Mouse (Mus musculus): ENCODE results near the gene Lars2. TPM values are rescaled to one million over a fixed set of nuclear protein-coding genes. Genes with fewer than 3 reads are reported as not detected.
"Not testable (repeated sequence)": the region's sequence is repeated elsewhere in the genome, so short reads cannot be mapped to it uniquely, and the experiment has no call there.

Gene Lars2
- 1,551 and 1,799 TPM in 2 replicates for polyA plus RNA-seq (2015; fragmentation: Nextera tagmentation; extraction: Ambion mirVana)

DNA sequence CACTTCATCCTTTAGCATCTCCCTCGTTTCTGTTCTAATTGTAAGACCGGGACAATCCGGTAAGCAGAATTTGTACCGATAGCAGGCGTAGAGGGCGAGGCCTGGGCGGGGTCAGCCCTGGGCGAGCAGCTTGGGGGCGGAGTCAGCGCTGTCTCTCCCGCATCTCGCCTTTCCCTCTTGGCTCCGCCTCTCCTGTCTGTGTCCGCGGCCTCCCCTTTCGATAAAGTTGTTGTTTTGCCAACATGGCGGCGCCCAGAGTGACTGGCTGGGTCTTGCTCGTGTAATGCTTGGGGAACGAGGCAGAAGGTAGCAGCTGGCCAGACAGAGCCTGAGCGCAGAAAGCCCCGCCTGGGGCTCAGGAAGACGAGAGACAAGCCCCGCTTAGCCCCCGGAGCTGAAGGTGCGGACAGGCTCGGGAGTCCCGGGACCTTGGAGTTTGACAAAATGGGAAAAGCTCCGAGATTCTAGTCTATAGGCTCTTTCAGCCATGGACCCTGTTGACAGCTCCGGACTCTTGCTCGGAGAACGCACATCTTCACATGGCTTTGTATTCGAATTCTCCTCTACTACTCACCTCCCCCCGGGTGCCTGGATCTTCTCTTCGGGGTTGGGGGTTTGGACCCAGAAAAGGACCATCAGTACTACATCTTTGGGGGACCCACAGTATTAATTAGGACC is at the start of gene Lars2:
Lars2 (plus strand) TSS at position 220 of the 678 bp plus-strand sequence.
- peak; percentile 93 for DNase-seq (ENCODE audit: low spot score)

DNA sequence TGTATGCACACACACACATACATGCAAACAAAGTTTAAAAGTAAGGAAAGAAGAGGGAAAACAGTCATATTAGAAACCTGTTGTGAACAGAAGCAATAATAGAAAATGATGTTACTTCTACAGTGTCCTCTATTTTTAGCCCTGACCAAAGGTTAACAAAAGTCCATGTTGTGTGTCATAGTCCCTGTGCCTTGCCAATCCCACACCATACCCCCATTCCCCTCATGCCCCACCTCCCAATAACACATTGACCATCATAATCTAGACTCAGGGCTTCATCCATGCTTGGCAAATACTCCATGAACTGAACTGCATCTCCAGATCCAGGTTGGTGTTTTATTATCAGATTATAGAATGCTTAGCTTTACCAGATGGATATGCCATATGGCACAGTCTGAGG is 40.6 kb upstream of the Lars2 start:
- DNase-seq (ENCODE audit: low spot score), result no peak

DNA sequence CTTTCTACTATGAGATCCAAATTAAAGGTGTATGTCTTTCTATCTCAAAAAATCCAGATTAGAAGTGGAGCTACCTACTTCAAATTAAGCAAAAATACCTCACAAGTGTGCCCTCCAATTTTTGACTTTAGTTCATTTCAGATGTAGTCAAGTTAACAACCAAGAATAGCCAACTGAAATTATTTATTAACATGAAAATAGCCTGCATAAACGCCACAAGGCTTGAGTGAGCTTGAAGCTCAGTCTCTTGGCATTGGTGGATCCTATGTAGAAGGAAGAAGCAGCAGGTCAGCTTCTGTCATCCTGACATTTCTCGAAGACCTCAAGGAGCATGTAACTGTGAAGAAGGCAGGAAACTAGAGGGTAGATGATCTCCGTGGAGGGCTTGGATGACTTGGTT is 38.4 kb upstream of the Lars2 start:
- no peak for DNase-seq (ENCODE audit: low spot score)

DNA sequence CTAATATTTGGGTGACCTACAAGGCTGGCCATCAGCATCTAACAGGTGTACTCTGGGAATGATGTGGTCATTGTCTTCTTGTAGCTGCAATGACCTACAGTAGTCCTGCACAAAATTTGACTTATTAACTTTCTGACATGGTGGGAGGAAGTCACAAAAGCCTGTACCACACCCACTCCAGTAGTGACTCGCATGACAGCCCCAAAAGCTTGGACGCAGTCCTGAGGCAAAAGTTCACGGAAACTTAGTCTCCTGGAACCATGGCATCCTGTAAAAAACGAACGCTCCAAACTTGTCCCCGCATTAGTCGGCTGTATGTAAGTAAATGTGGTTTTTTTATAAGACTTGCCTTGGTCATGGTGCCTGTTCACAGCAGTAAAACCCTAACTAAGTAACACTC is 36.9 kb upstream of the Lars2 start:
- no peak for DNase-seq (ENCODE audit: low spot score)

DNA sequence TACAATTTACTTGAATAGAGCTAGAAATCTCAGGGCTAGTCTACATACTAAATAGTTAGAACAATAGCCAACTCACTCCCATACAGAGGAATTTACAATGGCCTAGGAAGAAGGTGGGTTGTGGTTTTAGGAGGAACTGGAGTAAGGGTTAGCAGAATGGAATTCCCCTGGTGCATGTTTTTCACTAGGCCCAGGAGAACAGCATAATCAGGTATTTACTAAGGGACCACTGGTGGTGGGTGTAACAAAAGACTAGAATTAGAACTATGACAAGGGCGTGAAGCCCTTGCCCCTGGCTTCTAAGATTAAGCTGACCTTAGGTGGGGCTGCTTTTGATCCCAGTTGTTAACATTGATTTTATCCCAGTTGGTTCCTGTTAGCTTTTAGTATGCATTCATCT is 36.5 kb upstream of the Lars2 start:
- not testable (repeated sequence) for DNase-seq (ENCODE audit: low spot score)

DNA sequence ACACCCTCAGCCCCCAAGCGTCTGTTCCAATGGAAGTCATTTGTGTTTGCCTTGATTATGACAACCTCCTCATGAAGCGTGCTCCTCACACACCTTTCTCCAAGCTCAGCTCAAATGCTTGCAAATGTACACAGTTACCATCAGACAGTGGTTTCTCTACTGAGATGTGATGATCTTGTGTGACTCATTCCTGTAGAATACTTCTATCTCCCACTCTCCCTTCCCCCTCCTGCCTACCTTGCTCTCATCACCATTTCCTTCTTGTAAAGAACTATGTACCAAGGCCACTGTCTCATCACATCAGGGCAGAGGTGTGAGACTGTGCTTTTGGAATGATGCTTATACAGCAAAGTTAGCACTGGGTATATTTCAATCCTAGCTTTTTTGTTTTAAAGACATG is 33.2 kb upstream of the Lars2 start:
- DNase-seq (ENCODE audit: low spot score), result no peak

DNA sequence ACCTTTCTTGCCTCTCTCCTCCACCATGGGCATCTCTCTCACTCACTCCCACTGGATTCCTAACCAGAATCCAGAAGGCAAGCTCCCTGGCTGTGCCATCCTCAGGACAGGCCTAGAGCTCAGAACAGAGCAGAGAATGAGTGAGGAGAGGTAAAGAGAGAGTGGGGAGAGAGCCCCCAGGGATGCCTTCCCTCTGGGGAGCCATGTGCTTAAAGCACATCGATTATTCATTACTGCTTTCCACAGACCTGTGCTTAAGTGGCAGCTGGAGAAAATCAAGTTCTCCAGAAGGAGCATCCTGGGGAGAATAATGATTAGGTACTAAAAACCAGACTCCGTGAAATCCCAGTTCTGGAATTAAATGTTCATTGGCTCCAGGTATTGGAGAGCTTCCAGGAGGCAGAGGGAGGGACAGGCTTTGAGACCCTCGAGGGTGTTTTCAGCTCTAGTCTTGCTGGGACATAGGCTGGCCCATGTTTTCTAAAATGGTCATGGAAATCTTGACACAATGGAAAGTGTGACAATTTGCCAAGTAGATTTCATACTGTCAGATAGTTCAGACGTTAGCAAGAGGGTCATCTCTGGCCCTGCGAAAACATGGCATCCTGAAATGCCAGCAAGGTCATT is 31.6 kb upstream of the Lars2 start:
- DNase-seq (ENCODE audit: low spot score), result no peak

DNA sequence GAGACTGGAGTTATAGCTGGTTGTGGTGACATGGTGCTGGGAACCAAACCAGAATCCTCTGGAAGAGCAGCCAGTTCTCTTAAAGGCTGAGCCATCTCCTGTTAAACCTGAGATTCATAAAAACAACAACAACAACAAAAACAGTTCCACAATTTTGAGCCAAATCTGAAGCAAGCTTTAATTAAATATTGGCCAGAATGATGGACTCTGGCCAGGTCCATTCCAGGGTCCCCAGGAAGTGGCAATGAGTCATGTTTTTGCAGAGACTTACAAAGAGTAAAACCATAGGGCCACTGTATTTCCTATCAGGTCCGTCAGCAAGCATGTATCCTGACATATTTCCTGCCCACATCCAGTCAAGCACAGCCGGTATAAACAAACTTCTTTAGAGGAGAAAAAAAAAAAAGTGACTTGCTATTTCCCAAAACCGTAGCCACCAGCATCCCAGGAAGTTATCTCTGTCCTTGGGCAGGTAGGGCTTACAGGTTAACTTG is 27.0 kb upstream of the Lars2 start:
- DNase-seq (ENCODE audit: low spot score), result no peak

DNA sequence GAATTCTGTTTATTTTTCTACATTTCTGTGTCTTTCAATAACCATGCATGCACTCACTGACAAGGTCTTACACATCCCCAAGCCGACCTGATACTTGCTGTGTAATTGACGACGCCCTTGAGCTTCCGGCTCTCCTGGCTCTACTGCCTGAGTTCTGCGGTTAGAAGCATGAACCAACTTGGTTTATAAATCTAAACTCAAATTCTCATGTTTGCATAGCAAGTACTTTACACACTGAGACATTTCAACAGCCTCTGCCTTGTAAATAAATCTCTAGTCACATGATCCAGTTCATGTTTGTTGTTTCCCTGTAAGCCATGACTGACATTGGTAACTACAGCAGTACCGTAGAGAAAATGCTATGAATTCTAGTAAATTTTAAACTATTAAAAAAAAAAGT is 25.5 kb upstream of the Lars2 start:
- no peak for DNase-seq (ENCODE audit: low spot score)

DNA sequence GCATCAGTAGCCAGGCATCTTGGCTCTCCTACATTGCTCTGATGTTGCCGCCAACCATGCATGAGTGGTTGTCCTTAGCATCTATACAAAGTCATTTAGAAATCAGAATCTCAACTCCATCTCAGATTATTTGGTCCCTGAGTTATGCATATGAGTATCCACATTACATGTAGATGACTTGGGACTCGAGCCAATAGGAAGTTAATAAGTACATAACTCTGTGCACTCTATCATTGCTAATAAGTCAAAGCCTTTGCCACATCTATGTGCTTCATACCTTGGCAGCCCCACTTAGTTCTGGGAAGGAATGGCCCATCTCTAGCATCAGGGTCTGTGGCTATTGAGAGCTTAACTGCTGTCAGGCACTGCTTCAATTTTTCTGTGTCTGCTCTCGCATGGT is 23.7 kb upstream of the Lars2 start:
- DNase-seq (ENCODE audit: low spot score), result no peak

DNA sequence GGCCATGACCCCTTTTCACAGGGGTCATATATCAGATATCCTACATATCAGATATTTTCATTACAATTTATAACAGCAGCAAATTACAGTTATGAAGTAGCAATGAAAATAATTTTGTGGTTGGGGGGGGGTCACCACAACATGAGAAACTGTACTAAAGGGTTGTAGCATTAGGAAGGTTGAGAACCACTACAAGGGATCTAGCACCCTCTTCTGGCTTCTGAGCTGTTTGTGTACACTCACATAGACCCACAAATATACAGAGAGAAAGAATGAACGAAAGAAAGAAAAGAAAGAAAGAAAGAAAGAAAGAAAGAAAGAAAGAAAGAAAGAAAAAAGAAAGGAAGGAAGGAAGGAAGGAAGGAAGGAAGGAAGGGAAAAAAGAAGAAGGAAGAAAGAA is 17.4 kb upstream of the Lars2 start:
- DNase-seq (ENCODE audit: low spot score), result not testable (repeated sequence)

DNA sequence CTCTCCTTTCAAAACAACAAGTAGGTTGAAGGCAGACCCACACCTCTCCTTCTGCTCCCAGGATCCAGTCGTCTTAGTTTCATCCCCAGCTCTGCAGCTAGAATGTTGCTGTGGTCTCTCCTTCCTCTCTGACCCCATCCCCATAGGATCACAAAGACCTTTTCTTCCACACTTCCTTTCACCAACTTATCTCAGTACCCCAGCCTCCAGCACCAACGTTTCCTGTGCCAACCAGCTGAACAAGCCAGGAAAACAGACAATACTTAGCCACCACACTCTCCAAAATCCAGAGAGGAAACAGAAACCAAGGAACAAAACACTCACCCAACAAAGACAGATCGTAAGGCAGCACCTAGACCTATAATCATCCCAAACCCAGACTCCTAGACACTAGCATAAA is 6.7 kb upstream of the Lars2 start:
- DNase-seq (ENCODE audit: low spot score), result no peak

DNA sequence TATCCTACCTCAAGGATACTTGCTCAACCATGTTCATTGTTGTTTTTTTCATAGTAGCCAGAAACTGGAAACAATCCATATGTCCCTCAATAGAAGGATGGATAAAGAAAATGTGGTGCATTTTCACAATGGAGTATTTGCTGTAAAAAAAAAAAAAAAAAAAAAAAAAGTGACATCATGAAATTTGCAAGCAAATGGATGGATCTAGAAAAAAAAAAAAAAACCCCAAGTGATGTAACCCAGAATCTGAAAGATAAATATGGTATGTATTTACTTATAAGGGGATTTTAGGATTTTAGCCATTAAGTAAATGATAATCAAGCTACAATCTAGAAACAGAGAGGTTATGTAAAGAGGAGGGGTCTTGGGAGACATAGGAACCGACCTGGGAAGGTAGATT is 1.4 kb upstream of the Lars2 start:
- DNase-seq (ENCODE audit: low spot score), result no peak

DNA sequence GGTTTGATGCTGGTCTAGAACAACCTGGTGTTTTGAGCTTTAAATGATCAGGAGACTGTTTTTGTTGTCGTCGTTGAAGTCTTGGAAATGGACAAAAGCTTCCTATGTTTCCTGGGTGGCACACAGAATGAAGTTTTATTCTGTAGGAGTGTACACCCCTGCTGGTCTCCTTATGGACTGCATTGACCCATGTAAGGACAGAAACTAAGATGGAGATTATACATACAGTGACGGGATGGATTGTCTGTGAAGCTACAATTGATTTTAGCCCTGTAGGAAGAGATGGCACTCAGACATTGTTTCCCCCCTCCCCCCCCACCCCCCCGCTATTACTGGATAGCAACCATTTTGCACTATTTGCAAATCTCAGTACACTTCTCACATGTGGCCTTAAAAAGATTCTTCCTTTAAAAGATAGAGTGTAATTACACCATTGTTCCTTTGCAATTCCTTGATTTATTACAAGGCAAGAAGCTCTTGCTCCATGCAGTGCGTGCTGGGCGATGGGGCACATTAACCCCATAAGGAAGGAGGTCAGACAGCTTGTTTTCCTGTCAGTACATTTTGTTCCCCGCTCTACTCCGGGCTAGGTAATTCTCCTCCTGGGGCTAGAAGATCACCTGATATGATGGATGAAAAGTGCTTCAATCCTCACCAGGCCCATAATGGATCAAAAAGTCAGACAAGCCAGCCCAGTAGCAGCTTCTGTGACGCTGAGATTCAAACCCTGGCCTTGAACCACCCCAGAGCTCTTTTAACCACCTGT is 602 bp upstream of the Lars2 start:
- no peak for DNase-seq (ENCODE audit: low spot score)

DNA sequence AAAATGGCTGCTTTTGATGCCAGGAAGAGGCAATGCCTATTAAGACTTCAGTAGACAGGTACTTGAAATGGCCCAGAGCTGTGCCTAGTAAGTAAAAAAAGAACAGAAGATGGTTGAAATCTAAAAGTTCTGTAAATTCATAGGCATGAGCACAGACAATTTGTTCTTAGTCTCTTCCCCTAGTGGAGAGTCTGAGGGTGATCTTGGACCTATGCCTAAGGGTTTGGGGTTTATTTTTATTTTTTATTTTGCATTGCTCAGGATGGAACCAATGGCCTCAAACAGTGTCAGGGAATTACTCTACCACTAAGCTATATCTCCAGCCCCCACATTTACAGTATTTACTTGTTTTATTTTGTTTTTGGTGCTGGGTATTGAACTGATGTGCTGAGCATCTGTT is 909 bp downstream of the Lars2 start:
- DNase-seq (ENCODE audit: low spot score), result no peak

DNA sequence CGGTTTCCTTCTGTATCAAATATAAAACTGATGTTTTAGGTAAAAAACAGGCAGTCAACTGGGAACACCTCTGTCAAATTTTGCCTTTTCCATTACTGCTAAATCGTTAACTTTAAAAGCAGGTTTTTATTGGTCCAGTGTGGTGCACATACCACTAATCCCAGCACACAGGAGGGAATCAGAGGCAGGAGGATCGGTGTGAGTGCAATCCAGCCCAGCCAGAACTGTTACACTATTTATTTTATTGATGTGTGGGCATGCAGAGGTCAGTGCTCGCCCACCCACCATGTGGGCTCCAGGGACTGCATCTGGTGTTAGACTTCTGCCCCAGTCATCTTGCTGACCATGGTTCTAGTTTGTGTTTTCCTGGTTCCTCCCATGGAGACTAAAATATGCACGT is 15.7 kb downstream of the Lars2 start:
- DNase-seq (ENCODE audit: low spot score), result no peak

DNA sequence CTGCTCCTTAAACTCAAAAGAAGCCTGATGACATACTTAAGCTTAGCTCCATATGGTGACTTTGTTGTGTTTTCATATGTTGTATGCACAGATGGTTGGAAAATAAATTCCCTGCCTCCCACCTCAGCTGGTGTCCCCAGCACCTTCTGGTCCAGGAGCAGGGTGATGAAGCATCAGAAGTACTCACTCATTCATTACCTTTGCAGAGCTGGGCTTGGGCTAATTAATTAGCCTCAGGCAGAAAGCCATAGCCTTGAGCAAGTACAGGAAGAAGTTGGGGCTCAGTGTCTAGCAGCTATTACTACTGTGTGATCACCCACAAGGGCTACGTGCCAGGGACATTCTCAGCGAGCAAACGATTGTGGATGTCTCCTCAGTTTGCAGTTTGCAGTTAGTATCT is 18.0 kb downstream of the Lars2 start:
- no peak for DNase-seq (ENCODE audit: low spot score)

DNA sequence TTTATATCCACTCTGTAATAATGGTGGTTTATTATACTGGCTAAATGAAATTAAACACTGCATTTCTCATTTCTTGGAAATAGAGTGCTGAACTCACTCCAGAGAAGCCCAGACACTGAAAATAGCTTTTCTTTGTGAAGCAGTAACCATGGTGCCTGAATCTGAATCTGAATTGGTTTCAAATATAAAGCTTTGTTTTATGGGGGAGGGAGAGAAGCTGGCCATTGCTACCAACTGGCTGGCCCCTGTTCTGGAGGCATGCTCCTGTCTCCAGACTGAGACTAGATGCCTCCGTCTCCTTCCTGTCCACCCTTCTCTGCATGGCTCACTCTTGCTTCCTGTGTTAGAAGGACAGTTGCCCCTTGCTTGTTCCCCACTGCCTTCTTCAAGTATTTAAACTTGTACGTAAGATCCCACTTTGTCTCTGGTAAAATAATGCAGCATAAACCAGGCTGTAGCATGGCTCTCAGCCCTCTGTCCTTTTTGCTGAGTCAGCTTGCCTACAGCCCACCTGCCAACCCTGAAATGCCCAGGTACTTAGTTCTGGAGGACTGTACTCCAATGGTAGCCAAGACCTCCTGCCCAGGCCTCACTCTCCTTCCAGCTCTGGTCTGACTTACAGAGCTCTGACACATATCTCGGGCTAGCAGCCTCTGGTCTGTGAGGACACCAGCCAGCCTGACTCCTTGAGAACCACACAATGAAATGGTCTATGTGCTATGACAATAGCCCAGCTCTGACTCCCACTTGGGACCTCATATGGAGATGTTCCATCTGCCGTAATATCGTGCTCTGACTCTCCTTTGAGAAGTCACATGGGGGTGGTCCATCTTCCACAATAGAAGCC is 18.8 kb downstream of the Lars2 start:
- DNase-seq (ENCODE audit: low spot score), result no peak

DNA sequence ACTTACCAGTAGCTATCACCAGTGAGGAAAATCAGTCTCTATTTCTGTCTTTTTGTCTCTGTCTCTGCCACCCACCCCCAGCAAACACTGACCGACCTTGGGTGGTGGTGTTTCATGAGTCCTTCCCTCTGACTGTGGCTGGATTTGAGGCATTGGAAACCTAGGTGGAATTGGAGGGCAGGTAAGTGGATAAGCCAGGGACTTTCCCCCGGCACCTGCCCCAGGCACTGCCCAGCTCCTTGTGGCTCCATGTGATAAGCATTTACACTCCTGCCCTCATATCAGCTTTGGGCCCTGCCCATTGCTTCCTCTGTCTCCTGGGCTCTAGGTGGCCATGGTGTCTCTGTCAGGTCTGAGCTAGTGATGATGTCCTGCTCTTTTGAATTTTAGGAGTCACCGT is 19.6 kb downstream of the Lars2 start:
- DNase-seq (ENCODE audit: low spot score), result no peak

DNA sequence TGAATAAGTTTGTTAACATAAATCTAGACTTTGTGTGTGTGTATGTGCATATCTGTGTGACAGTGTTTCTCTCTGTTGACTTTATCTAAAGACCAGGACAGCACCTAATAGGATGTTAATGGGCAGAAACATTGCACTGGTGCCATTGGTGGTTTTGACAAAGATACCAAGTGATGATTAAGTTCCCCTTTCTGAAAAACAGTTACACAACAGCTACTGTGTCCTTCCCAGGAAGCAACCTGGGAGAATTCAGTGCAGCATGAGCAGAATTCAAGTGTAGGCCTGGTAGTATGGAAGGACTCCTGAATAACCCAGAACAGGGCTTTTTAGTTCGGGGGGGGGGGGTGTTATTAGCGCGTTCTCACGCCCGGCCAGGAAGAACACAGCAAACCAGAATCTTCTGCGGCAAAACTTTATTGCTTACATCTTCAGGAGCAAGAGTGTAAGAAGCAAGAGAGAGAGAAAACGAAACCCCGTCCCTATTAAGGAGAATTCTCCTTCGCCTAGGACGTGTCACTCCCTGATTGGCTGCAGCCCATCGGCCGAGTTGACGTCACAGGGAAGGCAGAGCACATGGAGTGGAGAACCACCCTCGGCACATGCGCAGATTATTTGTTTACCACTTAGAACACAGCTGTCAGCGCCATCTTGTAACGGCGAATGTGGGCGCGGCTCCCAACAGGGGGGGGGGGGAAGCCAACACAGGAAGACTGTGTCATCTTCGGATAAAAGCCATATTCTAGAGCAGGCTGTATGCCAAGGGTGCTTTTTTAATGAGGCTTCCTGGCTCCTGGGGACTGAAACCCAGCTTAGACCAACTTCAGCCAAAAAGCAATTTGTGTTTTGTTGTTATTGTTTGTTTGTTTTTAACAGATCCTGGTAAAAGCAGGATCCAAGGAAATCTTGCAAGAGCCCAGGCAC is 21.6 kb downstream of the Lars2 start:
- DNase-seq (ENCODE audit: low spot score), result not testable (repeated sequence)
